Mouse (Mus musculus): ENCODE measurements at regions not wholly inside any gene's neighbourhood (a gene's known extent, or its start where the extent isn't known, plus 50 kb on each side); places are given as distances from the start of the nearest gene placed in this dataset.
A peak's percentile ranks its signal among the peaks of the same experiment; 100 is the strongest.

- no peak for DNase-seq (ENCODE audit: low spot score)
- Histone ChIP-seq H3K27me3 (ENCODE audit: insufficient read depth, poor library complexity, severe bottlenecking) (peaks cover 7% of the 10 kb centered on the region; the same call in 1 of the 2 replicates), H3K27ac (no peak overlapping the region), H3K4me1 (replicated peaks) (peaks cover 10% of the 10 kb centered on the region), H3K4me3 (no peak overlapping the region), H3K36me3 (no peaks in the 10 kb centered on the region), H3K9me3 (no peaks in the 10 kb centered on the region)
- WGBS = 73% methylated on average over 5 of the region's 5 CpGs
Measured at GRCm38 (mm10) chr5:132671496-132671895, 128.4 kb upstream of the Auts2 start.

- 68% methylated on average over 4 of the region's 4 CpGs for WGBS
- Histone ChIP-seq H3K27me3 (ENCODE audit: insufficient read depth, poor library complexity, severe bottlenecking) (peaks cover 4% of the 10 kb centered on the region; the same call in 1 of the 2 replicates), H3K9me3 (no peaks in the 10 kb centered on the region), H3K27ac (no peak overlapping the region), H3K4me1 (replicated peaks) (no peaks in the 10 kb centered on the region), H3K4me3 (no peak overlapping the region), H3K36me3 (no peaks in the 10 kb centered on the region)
- no peak for DNase-seq (ENCODE audit: low spot score)
Measured at GRCm38 (mm10) chr5:132667316-132667715, 124.2 kb upstream of the Auts2 start.

GRCm38 (mm10) chr5:132661266-132661665, 118.1 kb upstream of the Auts2 start:
- H3K36me3 ChIP-seq = no peaks in the 10 kb centered on the region
- peaks cover 4% of the 10 kb centered on the region; the same call in 1 of the 2 replicates for H3K27me3 ChIP-seq (ENCODE audit: insufficient read depth, poor library complexity, severe bottlenecking)
- no peaks in the 10 kb centered on the region for H3K4me1 ChIP-seq (replicated peaks)
- H3K27ac ChIP-seq = no peak overlapping the region
- H3K4me3 ChIP-seq = no peak overlapping the region
- DNase-seq (ENCODE audit: low spot score) = no peak
- H3K9me3 ChIP-seq = 0 out of 2 replicates have a peak, but pooled peaks cover 5% of the 10 kb centered on the region
- 51% methylated on average over 1 of the region's 1 CpGs for WGBS

- no peaks in the 10 kb centered on the region for H3K4me1 ChIP-seq (replicated peaks)
- WGBS = 77% methylated on average over 7 of the region's 7 CpGs
- H3K4me3 ChIP-seq = no peak overlapping the region
- H3K27me3 ChIP-seq (ENCODE audit: insufficient read depth, poor library complexity, severe bottlenecking) = peaks cover 4% of the 10 kb centered on the region; the same call in 1 of the 2 replicates
- H3K9me3 ChIP-seq = 0 out of 2 replicates have a peak, but pooled peaks cover 5% of the 10 kb centered on the region
- DNase-seq (ENCODE audit: low spot score) = no peak
- no peak overlapping the region for H3K27ac ChIP-seq
- no peaks in the 10 kb centered on the region for H3K36me3 ChIP-seq
Measured at GRCm38 (mm10) chr5:132660036-132660435, 116.9 kb upstream of the Auts2 start.

GRCm38 (mm10) chr5:132654382-132654781, 111.2 kb upstream of the Auts2 start:
- 92% methylated on average over 7 of the region's 7 CpGs for WGBS
- peaks cover 3% of the 10 kb centered on the region; the same call in 1 of the 2 replicates for H3K27me3 ChIP-seq (ENCODE audit: insufficient read depth, poor library complexity, severe bottlenecking)
- DNase-seq (ENCODE audit: low spot score) = no peak

GRCm38 (mm10) chr5:132653694-132654300, 110.7 kb upstream of the Auts2 start:
- H3K9me3 ChIP-seq = 0 out of 2 replicates have a peak, but pooled peaks cover 5% of the 10 kb centered on the region
- peaks cover 3% of the 10 kb centered on the region; the same call in 1 of the 2 replicates for H3K27me3 ChIP-seq (ENCODE audit: insufficient read depth, poor library complexity, severe bottlenecking)
- peaks cover 23% of the 10 kb centered on the region for H3K4me1 ChIP-seq (replicated peaks)
- H3K4me3 ChIP-seq = no peak overlapping the region
- 30% methylated on average over 6 of the region's 6 CpGs for WGBS
- H3K36me3 ChIP-seq = no peaks in the 10 kb centered on the region
- DNase-seq (ENCODE audit: low spot score) = peak; percentile 20
- peak overlapping the region; percentile 40 for H3K27ac ChIP-seq

More at GRCm38 (mm10) chr5:132654382-132654781, 111.2 kb upstream of the Auts2 start:
- Histone ChIP-seq H3K4me1 (replicated peaks) (peaks cover 23% of the 10 kb centered on the region), H3K36me3 (no peaks in the 10 kb centered on the region), H3K27ac (0 out of 2 replicates have a peak overlapping the region, but pooled peaks have one; percentile 40), H3K4me3 (no peak overlapping the region), H3K9me3 (0 out of 2 replicates have a peak, but pooled peaks cover 5% of the 10 kb centered on the region)

- WGBS = 40% methylated on average over 1 of the region's 1 CpGs
- DNase-seq (ENCODE audit: low spot score) = no peak
- peaks cover 3% of the 10 kb centered on the region; the same call in 1 of the 2 replicates for H3K27me3 ChIP-seq (ENCODE audit: insufficient read depth, poor library complexity, severe bottlenecking)
- H3K36me3 ChIP-seq = no peaks in the 10 kb centered on the region
- H3K4me1 ChIP-seq (replicated peaks) = peaks cover 32% of the 10 kb centered on the region
- 0 out of 2 replicates have a peak, but pooled peaks cover 3% of the 10 kb centered on the region for H3K9me3 ChIP-seq
- H3K27ac ChIP-seq = no peak overlapping the region
- H3K4me3 ChIP-seq = no peak overlapping the region
Measured at GRCm38 (mm10) chr5:132652201-132652600, 109.1 kb upstream of the Auts2 start.

GRCm38 (mm10) chr5:132649771-132650170, 106.6 kb upstream of the Auts2 start:
- H3K27ac ChIP-seq = no peak overlapping the region
- H3K9me3 ChIP-seq = no peaks in the 10 kb centered on the region
- peaks cover 32% of the 10 kb centered on the region for H3K4me1 ChIP-seq (replicated peaks)
- WGBS = 63% methylated on average over 7 of the region's 7 CpGs
- H3K36me3 ChIP-seq = no peaks in the 10 kb centered on the region
- H3K4me3 ChIP-seq = no peak overlapping the region
- no peak for DNase-seq (ENCODE audit: low spot score)
- H3K27me3 ChIP-seq (ENCODE audit: insufficient read depth, poor library complexity, severe bottlenecking) = peaks cover 3% of the 10 kb centered on the region; the same call in 1 of the 2 replicates

GRCm38 (mm10) chr5:132648751-132649150, 105.6 kb upstream of the Auts2 start:
- H3K27me3 ChIP-seq (ENCODE audit: insufficient read depth, poor library complexity, severe bottlenecking) = peaks cover 3% of the 10 kb centered on the region; the same call in 1 of the 2 replicates
- peaks cover 23% of the 10 kb centered on the region for H3K4me1 ChIP-seq (replicated peaks)
- no peak overlapping the region for H3K27ac ChIP-seq
- WGBS = 65% methylated on average over 2 of the region's 2 CpGs
- no peak overlapping the region for H3K4me3 ChIP-seq
- H3K36me3 ChIP-seq = no peaks in the 10 kb centered on the region
- DNase-seq (ENCODE audit: low spot score) = no peak
- H3K9me3 ChIP-seq = no peaks in the 10 kb centered on the region

- no peak for DNase-seq (ENCODE audit: low spot score)
- 77% methylated on average over 5 of the region's 5 CpGs for WGBS
- H3K36me3 ChIP-seq = no peaks in the 10 kb centered on the region
- H3K27me3 ChIP-seq (ENCODE audit: insufficient read depth, poor library complexity, severe bottlenecking) = no peaks in the 10 kb centered on the region
- peaks cover 12% of the 10 kb centered on the region; the same call in 1 of the 2 replicates for H3K4me1 ChIP-seq (replicated peaks)
- 0 out of 2 replicates have a peak, but pooled peaks cover 2% of the 10 kb centered on the region for H3K9me3 ChIP-seq
- H3K27ac ChIP-seq = no peak overlapping the region
- no peak overlapping the region for H3K4me3 ChIP-seq
Measured at GRCm38 (mm10) chr5:132644646-132645172, 101.6 kb upstream of the Auts2 start.

- no peak overlapping the region for H3K4me3 ChIP-seq
- 72% methylated on average over 3 of the region's 3 CpGs for WGBS
- H3K4me1 ChIP-seq (replicated peaks) = peaks cover 9% of the 10 kb centered on the region; the same call in 1 of the 2 replicates
- 0 out of 2 replicates have a peak, but pooled peaks cover 2% of the 10 kb centered on the region for H3K9me3 ChIP-seq
- no peak overlapping the region for H3K27ac ChIP-seq
- no peaks in the 10 kb centered on the region for H3K27me3 ChIP-seq (ENCODE audit: insufficient read depth, poor library complexity, severe bottlenecking)
- H3K36me3 ChIP-seq = no peaks in the 10 kb centered on the region
- no peak for DNase-seq (ENCODE audit: low spot score)
Measured at GRCm38 (mm10) chr5:132643270-132643669, 100.1 kb upstream of the Auts2 start.

GRCm38 (mm10) chr5:132633198-132633884, 90.2 kb upstream of the Auts2 start:
- no peak for DNase-seq (ENCODE audit: low spot score)
- 56% methylated on average over 5 of the region's 5 CpGs for WGBS
- Histone ChIP-seq H3K27me3 (ENCODE audit: insufficient read depth, poor library complexity, severe bottlenecking) (no peaks in the 10 kb centered on the region), H3K9me3 (no peaks in the 10 kb centered on the region; the same call in 1 of the 2 replicates), H3K4me1 (replicated peaks) (0 out of 2 replicates have a peak, but pooled peaks cover 5% of the 10 kb centered on the region), H3K4me3 (no peak overlapping the region), H3K27ac (no peak overlapping the region), H3K36me3 (no peaks in the 10 kb centered on the region)

All from hindbrain, embryonic 10.5 days (tissue).